Mouse (Mus musculus): ENCODE measurements around the gene Agap2. TPM values are rescaled to one million over a fixed set of nuclear protein-coding genes. Genes with fewer than 3 reads are reported as not detected.

The Agap2 gene
- polyA plus RNA-seq, 1 experiment from 2014 or later = 0.04 TPM

DNA sequence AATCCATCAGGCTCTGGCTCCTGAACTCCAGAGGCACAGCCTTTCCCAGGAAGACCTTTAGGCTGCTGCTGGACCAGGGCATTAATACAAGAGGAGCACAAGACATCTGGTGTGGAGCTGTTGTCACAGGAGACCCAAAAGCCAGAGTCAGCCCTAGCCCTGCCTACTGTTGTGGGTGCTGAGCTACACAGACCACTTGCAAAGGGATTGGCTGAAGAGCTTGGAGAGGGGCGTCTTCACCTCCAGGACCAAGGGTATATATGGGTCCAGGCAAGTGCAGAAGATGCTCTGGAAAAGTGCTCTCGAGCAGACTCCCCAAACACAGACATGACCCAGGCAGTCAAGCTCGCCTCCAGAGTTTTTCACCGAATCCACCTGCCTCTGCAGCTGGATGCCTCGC, 27.1 kb upstream of the Agap2 start, which contains the start of gene Cyp27b1:
Gene Cyp27b1, plus strand, starts transcription at position 297 of the 400 bp plus-strand sequence.
- H3K4me2 ChIP-seq (replicated peaks; ENCODE audit: low read depth) = peak within 1 kb of the TSS; percentile 55
- H3K27ac ChIP-seq (replicated peaks) = no peak within 1 kb of the TSS
- DNase-seq (ENCODE audit: low spot score) = no peak
- no peak for ATAC-seq (ENCODE audit: low FRiP score, low TSS enrichment)
- no peak within 1 kb of the TSS for H3K9ac ChIP-seq (ENCODE audit: low read length)
- peak within 1 kb of the TSS; percentile 28 for H3K4me3 ChIP-seq (ENCODE audit: low read depth, low read length)
- peaks cover 5% of the 10 kb centered on the region; the same call in 1 of the 2 replicates for H3K4me1 ChIP-seq (replicated peaks; ENCODE audit: control insufficient read depth, insufficient read depth)
- no peaks in the 10 kb centered on the region for H3K36me3 ChIP-seq (ENCODE audit: control insufficient read depth, insufficient read depth, low read length)
- no peak for TF ChIP-seq CTCF (IDR thresholded peaks at IDR 0.05; ENCODE audit: low read depth)
- WGBS = 26% methylated on average over 5 of the region's 5 CpGs
- peaks cover 4% of the 10 kb centered on the region; the same call in 1 of the 2 replicates for H3K27me3 ChIP-seq (ENCODE audit: control insufficient read depth, insufficient read depth, low read length)
- no peaks in the 10 kb centered on the region for H3K9me3 ChIP-seq (ENCODE audit: control insufficient read depth, low read length)

DNA sequence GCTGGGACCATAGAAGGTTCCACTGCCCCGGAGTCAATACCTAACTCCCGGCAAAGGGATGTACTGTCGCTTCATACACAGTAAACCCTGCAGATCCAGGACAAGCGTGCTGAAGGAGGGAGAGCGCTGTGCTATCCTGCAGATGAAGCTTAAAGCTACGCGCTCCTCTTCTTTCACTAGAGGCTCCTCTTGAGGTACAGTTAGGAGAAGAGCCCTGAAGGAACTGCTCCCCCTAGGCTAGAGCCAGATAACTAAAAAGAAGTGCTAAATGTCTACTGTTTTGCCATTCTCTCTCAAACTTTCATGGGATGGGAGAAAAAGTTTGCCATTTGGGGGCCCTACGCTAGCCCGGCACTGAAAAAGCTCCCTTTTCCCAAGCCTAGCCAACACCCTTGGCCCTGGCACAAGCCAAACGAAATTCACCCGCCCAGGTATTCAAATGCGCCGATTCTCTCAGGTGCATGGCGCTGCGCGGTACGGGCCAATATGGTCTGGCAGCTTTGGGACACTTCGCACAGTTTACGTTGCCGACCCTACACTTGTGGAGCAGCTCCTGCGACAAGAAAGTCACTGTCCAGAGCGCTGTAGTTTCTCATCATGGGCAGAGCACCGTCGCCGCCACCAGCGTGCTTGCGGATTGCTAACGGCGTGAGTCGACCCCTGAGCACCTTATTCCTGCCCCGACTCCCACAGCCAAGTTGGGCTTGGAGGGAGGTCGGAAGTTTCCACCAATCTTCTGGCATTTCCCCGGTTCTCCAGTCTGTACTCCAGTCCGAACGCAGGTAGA, 26.3 kb upstream of the Agap2 start:
- Histone ChIP-seq H3K9me3 (ENCODE audit: control insufficient read depth, low read length) (no peaks in the 10 kb centered on the region), H3K27ac (replicated peaks) (no peak overlapping the region), H3K27me3 (ENCODE audit: control insufficient read depth, insufficient read depth, low read length) (peaks cover 4% of the 10 kb centered on the region; the same call in 1 of the 2 replicates), H3K36me3 (ENCODE audit: control insufficient read depth, insufficient read depth, low read length) (no peaks in the 10 kb centered on the region), H3K4me1 (replicated peaks; ENCODE audit: control insufficient read depth, insufficient read depth) (peaks cover 5% of the 10 kb centered on the region; the same call in 1 of the 2 replicates), H3K4me2 (replicated peaks; ENCODE audit: low read depth) (peak overlapping the region; percentile 55), H3K9ac (ENCODE audit: low read length) (no peak overlapping the region), H3K4me3 (ENCODE audit: low read depth, low read length) (peak overlapping the region; percentile 28)
- 5% methylated on average over 35 of the region's 35 CpGs for WGBS
- peak; percentile 42 for DNase-seq (ENCODE audit: low spot score)
- TF ChIP-seq CTCF (IDR thresholded peaks at IDR 0.05; ENCODE audit: low read depth) (peak; percentile 36; the same call in 1 of the 2 replicates), EP300 (optimal IDR thresholded peaks at IDR 0.05) (no peak)
- no peak for ATAC-seq (ENCODE audit: low FRiP score, low TSS enrichment)

DNA sequence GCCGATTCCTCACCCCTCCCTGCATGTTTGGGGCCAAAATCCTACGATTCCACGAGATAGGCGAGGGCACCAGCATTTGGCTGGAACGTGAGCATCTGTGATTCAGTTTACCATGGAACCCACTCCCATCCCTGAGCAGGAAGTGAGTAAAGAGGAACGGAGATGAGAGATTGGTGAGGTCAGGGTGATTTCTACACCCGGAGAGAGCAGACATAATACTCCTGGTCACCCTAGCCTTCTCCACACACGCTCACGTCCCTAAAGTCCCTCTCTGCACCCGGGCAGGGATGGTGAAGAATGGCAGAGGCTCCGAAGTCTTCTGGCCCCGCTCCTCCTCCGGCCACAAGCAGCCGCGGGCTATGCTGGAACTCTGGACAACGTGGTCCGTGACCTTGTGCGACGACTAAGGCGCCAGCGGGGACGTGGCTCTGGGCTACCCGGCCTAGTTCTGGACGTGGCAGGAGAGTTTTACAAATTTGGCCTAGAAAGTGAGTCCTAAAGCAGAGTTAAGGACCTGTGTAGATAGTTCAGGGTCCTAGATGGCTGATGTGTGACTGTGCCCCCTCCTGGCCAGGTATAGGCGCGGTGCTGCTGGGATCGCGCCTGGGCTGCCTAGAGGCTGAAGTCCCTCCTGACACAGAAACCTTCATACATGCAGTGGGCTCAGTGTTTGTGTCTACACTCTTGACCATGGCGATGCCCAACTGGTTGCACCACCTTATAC, 25.5 kb upstream of the Agap2 start:
- TF ChIP-seq EP300 (optimal IDR thresholded peaks at IDR 0.05) = no peak
- TF ChIP-seq CTCF (IDR thresholded peaks at IDR 0.05; ENCODE audit: low read depth) = peak; percentile 63
- H3K4me1 ChIP-seq (replicated peaks; ENCODE audit: control insufficient read depth, insufficient read depth) = peaks cover 5% of the 10 kb centered on the region; the same call in 1 of the 2 replicates
- peaks cover 4% of the 10 kb centered on the region; the same call in 1 of the 2 replicates for H3K27me3 ChIP-seq (ENCODE audit: control insufficient read depth, insufficient read depth, low read length)
- peak; percentile 61 for DNase-seq (ENCODE audit: low spot score)
- peak; percentile 43 for ATAC-seq (ENCODE audit: low FRiP score, low TSS enrichment)
- H3K27ac ChIP-seq (replicated peaks) = no peak overlapping the region
- H3K9me3 ChIP-seq (ENCODE audit: control insufficient read depth, low read length) = no peaks in the 10 kb centered on the region
- H3K36me3 ChIP-seq (ENCODE audit: control insufficient read depth, insufficient read depth, low read length) = no peaks in the 10 kb centered on the region; the same call in 1 of the 2 replicates
- H3K9ac ChIP-seq (ENCODE audit: low read length) = 0 out of 2 replicates have a peak overlapping the region, but pooled peaks have one; percentile 13
- WGBS = 1% methylated on average over 29 of the region's 29 CpGs
- H3K4me3 ChIP-seq (ENCODE audit: low read depth, low read length) = peak overlapping the region; percentile 28
- H3K4me2 ChIP-seq (replicated peaks; ENCODE audit: low read depth) = peak overlapping the region; percentile 55

DNA sequence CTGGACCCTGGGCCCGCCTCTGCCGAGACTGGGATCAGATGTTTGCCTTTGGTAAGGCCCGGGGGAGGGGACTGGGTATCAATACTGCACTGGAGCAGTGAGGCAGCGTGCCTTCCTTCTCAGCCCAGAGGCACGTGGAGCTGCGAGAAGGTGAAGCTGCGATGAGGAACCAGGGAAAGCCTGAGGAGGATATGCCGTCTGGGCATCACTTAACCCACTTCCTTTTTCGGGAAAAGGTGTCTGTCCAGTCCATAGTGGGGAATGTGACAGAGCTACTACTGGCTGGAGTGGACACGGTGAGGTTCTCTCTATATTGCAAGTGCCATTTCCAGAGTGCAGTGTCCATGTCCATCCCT, 25.0 kb upstream of the Agap2 start:
- DNase-seq (ENCODE audit: low spot score) (no peak), ATAC-seq (ENCODE audit: low FRiP score, low TSS enrichment) (peak; percentile 18; the same call in 1 of the 2 replicates)
- TF ChIP-seq CTCF (IDR thresholded peaks at IDR 0.05; ENCODE audit: low read depth) (no peak), EP300 (optimal IDR thresholded peaks at IDR 0.05) (no peak)
- no peak overlapping the region for H3K9ac ChIP-seq (ENCODE audit: low read length)
- H3K27me3 ChIP-seq (ENCODE audit: control insufficient read depth, insufficient read depth, low read length) = peaks cover 4% of the 10 kb centered on the region; the same call in 1 of the 2 replicates
- peaks cover 5% of the 10 kb centered on the region; the same call in 1 of the 2 replicates for H3K4me1 ChIP-seq (replicated peaks; ENCODE audit: control insufficient read depth, insufficient read depth)
- H3K4me2 ChIP-seq (replicated peaks; ENCODE audit: low read depth) = no peak overlapping the region
- no peak overlapping the region for H3K27ac ChIP-seq (replicated peaks)
- 17% methylated on average over 10 of the region's 10 CpGs for WGBS
- H3K9me3 ChIP-seq (ENCODE audit: control insufficient read depth, low read length) = no peaks in the 10 kb centered on the region
- H3K4me3 ChIP-seq (ENCODE audit: low read depth, low read length) = no peak overlapping the region
- no peaks in the 10 kb centered on the region; the same call in 1 of the 2 replicates for H3K36me3 ChIP-seq (ENCODE audit: control insufficient read depth, insufficient read depth, low read length)

DNA sequence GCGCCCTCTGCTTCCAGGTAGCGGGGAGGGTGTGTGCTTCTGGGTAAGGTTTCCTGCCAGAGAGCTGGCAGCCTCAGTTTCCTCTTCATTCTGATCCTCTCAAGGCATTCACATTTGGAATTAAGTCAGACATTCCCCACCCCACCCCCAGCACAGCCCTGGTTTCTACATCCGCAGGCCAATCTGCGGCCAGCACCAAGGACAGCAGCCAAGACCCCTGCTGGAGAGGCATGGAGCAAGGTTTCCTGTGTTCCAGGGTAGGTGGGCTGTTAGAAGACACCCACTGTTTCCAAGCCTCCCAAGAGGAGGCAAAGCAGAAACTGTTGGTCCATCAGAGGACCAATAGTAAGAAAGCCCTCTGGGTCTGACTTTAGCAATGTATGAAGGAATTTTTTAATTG, 20.4 kb upstream of the Agap2 start:
- Histone ChIP-seq H3K27ac (replicated peaks) (no peak overlapping the region), H3K36me3 (ENCODE audit: control insufficient read depth, insufficient read depth, low read length) (peaks cover 6% of the 10 kb centered on the region; the same call in 1 of the 2 replicates), H3K4me2 (replicated peaks; ENCODE audit: low read depth) (no peak overlapping the region), H3K9me3 (ENCODE audit: control insufficient read depth, low read length) (no peaks in the 10 kb centered on the region), H3K4me3 (ENCODE audit: low read depth, low read length) (no peak overlapping the region), H3K27me3 (ENCODE audit: control insufficient read depth, insufficient read depth, low read length) (peaks cover 3% of the 10 kb centered on the region; the same call in 1 of the 2 replicates), H3K4me1 (replicated peaks; ENCODE audit: control insufficient read depth, insufficient read depth) (no peaks in the 10 kb centered on the region), H3K9ac (ENCODE audit: low read length) (no peak overlapping the region)
- DNase-seq (ENCODE audit: low spot score) (no peak), ATAC-seq (ENCODE audit: low FRiP score, low TSS enrichment) (no peak)
- WGBS = 70% methylated on average over 4 of the region's 4 CpGs
- TF ChIP-seq EP300 (optimal IDR thresholded peaks at IDR 0.05) = no peak
- peak; percentile 8; the same call in 1 of the 2 replicates for TF ChIP-seq CTCF (IDR thresholded peaks at IDR 0.05; ENCODE audit: low read depth)

All from stomach, postnatal 0 days (tissue).